In the genomic region with DNA sequence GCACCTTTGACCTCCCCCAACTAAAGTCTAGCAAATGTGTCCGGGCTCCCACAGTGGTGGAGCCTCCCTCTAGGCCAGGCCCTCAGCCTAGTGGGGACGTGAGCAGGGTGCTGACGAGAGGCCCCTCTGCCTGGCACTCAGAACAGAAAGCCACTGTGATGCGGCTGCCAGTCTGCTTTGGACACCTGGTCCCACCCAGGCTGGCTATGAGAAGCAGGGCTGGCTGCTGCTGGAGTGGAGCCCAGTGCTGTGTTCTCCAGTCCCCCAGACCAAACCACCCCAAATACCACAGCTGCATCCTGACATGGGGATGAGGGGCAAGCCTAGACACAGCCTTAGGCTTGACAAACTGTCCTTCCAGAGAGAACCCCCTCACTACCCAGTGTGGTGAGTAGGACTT, we compare ENCODE assay signal across 11 mouse cellular contexts. TPM values are rescaled to one million over a fixed set of nuclear protein-coding genes. Genes with fewer than 3 reads are reported as not detected.
A peak's percentile ranks its signal among the peaks of the same experiment; 100 is the strongest.
DNase-seq lines count a peak whose midpoint lies in the region; ATAC-seq lines count a peak whose summit lies in the region.
"Had no signal": no experiment of that assay in that cellular context is flagged by ENCODE, and none has a peak within 500 bp of the region (broad histone marks: within the 10 kb centered on the region; RNA-seq: fewer than 3 reads in every experiment).

No protein-coding gene starts in this region.

- no peak for DNase-seq in heart, adult 8-10 months (ENCODE audit: low spot score)
- peak; percentile 84 to 88 for DNase-seq in right cerebral cortex, postnatal 10 days (ENCODE audit: low spot score in 2 of 2)
- DNase-seq in right cerebral cortex, adult 2 months (ENCODE audit: low spot score in 2 of 2): no peak
- peak; percentile 20 to 47 for DNase-seq in natural killer cell, adult 2 months (ENCODE audit: low spot score in 2 of 2)
- no peak for DNase-seq in B cell, adult 2 months
- DNase-seq: kidney, postnatal 10 days had no signal

- 70% methylated on average over 4 of the region's 4 CpGs for WGBS in heart, embryonic 16.5 days

- H3K4me2 ChIP-seq in heart, embryonic 16.5 days (ENCODE audit: low read depth, low read length): no peak overlapping the region
- H3K4me2 ChIP-seq: embryonic facial prominence, embryonic 15.5 days; heart, embryonic 11.5 days had no signal

- H3K9ac ChIP-seq in heart, embryonic 16.5 days (ENCODE audit: low read length): no peak overlapping the region
- H3K9ac ChIP-seq: embryonic facial prominence, embryonic 15.5 days had no signal

- no peaks in the 10 kb centered on the region for H3K9me3 ChIP-seq in heart, embryonic 16.5 days (replicated peaks; ENCODE audit: control insufficient read depth, low read length)
- H3K9me3 ChIP-seq: embryonic facial prominence, embryonic 15.5 days had no signal

- H3K4me3 ChIP-seq in heart, embryonic 16.5 days (ENCODE audit: low read length): no peak overlapping the region
- H3K4me3 ChIP-seq: embryonic facial prominence, embryonic 15.5 days had no signal

- no peaks in the 10 kb centered on the region for H3K36me3 ChIP-seq in heart, embryonic 16.5 days (ENCODE audit: control insufficient read depth, insufficient read depth)
- H3K36me3 ChIP-seq: embryonic facial prominence, embryonic 15.5 days had no signal

- ATAC-seq in heart, embryonic 16.5 days (replicated peaks; ENCODE audit: extremely low read depth, insufficient read depth, low FRiP score): 0 out of 2 replicates have a peak, but pooled peaks have one; percentile 14
- peak; percentile 7 for ATAC-seq in granulocyte monocyte progenitor cell, adult 5-6 weeks (replicated peaks; ENCODE audit: poor library complexity, severe bottlenecking)
- ATAC-seq in erythroid progenitor cell, adult 5-6 weeks (replicated peaks; ENCODE audit: low FRiP score, poor library complexity, severe bottlenecking): no peak

- no peak overlapping the region for H3K27ac ChIP-seq in heart, embryonic 16.5 days (ENCODE audit: low read length)
- H3K27ac ChIP-seq: embryonic facial prominence, embryonic 15.5 days had no signal

- H3K4me1 ChIP-seq in heart, embryonic 16.5 days (ENCODE audit: control insufficient read depth, insufficient read depth, low read length): peaks cover 16% of the 10 kb centered on the region

- no peaks in the 10 kb centered on the region for H3K27me3 ChIP-seq in heart, embryonic 16.5 days (ENCODE audit: control insufficient read depth, insufficient read depth, low read length)
- H3K27me3 ChIP-seq: embryonic facial prominence, embryonic 15.5 days had no signal

RNA-seq across cellular contexts. Expression of a gene that starts 42.4 kb away (rescaled TPM):
- 4.3 and 5.5 TPM in 2 replicates for polyA plus RNA-seq in heart, embryonic 16.5 days (2015; fragmentation: Nextera tagmentation; extraction: Ambion mirVana)
- total RNA-seq in heart, adult 8-10 months (2022): 1 to 10 TPM; 4.2 to 6.4 (median 4.4) TPM
- 70.3 and 72.3 TPM in 2 replicates for total RNA-seq in granulocyte monocyte progenitor cell, adult 5-6 weeks (2014; fragmentation: Nextera tagmentation)
- 77.0 and 92.0 TPM in 2 replicates for total RNA-seq in granulocyte monocyte progenitor cell, adult 5-6 weeks (2017)
- 96.4 and 130 TPM in 2 replicates for total RNA-seq in erythroid progenitor cell, adult 5-6 weeks (2015; ENCODE audit: low replicate concordance)
- total RNA-seq in erythroid progenitor cell, adult 5-6 weeks (2017; ENCODE audit: low replicate concordance): 189 and 234 TPM in 2 replicates

Comparison
In these comparisons a context has a peak if more than half of its experiments do, and no peak if none do; other contexts are left out.
1. DNase-seq: peak in right cerebral cortex, postnatal 10 days (2 of 2) and natural killer cell, adult 2 months (2 of 2); none in heart, adult 8-10 months (single experiment), right cerebral cortex, adult 2 months (0 of 2) and B cell, adult 2 months (0 of 2).
2. RNA of a gene that starts 42.4 kb away (total RNA-seq): 96.4 to 234 TPM in erythroid progenitor cell, adult 5-6 weeks and 70.3 to 92.0 TPM in granulocyte monocyte progenitor cell, adult 5-6 weeks; 4.2 to 6.4 TPM in heart, adult 8-10 months; every median in the first group is over 4 times any median in the second.